Mouse (Mus musculus): Measurements from ENCODE around the gene Pitpnm1.
"Not testable (repeated sequence)": the region's sequence is repeated elsewhere in the genome, so short reads cannot be mapped to it uniquely, and the experiment has no call there.

Pitpnm1 gene

DNA sequence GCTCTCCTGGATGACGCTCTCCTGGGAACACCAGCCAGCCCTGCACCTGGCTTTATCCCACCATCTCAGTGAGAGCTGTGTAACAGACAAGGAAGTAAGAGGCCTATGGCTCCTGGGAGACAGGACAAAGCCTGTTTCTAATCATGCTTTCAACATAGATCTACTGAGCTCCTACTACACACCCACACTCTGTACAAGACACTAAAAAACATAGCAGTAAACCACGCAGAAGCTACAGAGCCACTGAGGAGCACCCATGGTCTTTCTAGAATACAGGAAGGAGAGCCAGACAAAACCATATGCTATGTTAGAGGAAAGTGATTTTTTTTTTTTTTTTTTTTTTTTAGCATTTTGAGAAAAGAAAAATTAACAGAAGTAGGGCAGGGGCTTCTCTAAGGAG is 18.6 kb downstream of the Pitpnm1 start:
- no peak for DNase-seq (ENCODE audit: low spot score)

DNA sequence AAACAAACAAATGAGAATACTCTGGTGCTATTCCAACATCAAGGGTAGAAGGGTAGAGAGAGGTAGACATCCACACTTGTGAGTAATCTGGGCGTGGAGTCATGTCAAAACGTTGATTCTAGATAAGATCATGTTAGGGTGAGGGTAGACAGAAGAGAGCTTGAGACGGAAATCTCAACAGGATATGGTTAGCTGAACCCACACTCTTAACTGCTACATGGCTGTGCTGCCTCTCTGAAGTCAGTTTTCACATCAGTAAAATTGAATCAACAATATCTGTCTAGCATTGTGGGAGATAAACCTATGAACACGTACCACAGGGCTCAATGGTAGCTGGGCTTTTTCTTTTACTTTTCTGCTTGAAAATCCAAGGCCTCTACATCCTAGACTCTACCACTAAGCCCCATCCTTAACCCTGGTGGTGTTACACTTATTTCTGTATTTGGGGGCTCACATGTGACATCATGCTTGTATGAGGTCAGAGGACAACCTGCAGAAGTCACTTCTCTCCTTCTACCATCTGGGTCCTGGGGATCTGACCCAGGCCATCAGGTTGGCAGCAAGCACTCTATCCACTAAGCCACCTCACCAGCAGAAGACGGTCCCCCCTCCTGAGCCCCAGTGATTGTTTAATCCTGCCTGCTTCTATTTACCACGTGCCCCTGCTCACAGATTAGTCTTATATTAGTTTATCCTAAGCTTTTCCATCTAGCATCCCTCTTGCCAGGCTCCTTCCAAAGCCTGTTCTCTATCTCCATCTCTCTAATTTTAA is 20.1 kb downstream of the Pitpnm1 start:
- no peak for DNase-seq (ENCODE audit: low spot score)

DNA sequence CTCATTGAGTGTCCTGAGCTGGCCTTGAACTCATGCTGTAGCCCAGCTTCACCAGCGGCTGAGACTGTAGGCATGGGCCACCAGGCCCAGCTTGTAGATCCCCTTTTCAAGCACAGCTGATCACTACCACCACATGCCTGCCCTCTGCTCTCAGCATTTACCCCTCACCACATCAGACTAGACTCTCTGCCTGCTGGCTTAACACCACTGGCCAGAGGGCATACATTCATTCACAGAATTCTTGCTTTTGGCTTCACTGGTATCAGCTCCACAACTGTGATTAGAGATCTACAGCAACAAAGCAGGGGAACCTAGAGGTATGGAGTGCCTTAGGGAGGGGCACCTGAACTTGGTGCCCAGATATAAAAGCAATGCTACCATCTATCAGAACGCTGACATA is 20.7 kb downstream of the Pitpnm1 start:
- DNase-seq (ENCODE audit: low spot score) = no peak

DNA sequence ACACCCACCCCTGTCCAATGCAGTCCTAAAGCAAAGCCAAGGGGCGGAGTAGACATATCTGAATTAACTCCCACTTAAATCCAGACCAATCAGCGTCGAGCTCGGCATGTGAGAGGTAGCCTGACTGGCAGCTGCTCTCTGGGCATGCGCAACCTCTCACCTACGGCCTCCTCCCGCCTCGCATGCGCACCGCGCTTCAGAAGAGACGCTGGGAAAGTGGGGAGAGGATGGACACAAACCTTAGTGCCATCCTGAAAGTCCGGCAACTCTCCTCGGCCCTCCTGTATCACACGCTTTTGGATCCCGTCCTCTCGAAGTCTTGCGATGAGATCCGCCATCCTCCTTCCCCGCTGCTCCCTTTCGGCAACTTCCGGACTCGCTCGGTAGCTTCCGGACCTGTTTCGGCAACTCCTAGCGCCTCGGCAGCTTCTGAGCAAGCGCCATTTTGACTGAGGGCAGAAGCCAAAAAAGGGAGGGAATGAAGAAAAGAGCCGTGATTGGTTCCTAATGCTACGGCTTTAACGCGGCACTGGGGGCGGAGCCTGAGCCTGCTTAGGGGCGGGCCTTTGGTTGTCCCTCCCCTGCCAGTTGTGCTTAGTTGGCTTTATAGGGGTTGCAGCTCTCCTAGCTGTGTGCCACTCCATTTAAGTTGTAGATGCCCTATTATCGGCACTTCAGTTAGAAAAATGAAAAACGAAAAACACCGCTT is 21.5 kb downstream of the Pitpnm1 start:
- DNase-seq (ENCODE audit: low spot score) = peak; percentile 95

DNA sequence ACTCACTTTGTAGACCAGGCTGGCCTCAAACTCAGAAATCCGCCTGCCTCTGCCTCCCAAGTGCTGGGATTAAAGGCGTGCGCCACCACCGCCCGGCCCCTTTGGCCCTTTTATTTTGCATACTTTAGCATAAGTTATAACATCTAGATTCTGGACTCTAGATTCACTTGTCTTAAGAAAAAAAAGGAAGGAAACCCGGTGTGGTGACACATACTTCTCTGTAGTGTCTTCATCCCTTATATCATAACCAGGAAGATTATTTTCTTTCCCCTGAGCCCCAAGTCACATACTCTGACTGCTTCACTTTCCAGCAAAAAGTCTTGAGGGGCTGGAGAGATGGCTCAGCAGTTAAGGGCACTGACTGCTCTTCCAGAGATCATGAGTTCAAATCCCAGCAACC is 22.1 kb downstream of the Pitpnm1 start:
- DNase-seq (ENCODE audit: low spot score) = not testable (repeated sequence)

DNA sequence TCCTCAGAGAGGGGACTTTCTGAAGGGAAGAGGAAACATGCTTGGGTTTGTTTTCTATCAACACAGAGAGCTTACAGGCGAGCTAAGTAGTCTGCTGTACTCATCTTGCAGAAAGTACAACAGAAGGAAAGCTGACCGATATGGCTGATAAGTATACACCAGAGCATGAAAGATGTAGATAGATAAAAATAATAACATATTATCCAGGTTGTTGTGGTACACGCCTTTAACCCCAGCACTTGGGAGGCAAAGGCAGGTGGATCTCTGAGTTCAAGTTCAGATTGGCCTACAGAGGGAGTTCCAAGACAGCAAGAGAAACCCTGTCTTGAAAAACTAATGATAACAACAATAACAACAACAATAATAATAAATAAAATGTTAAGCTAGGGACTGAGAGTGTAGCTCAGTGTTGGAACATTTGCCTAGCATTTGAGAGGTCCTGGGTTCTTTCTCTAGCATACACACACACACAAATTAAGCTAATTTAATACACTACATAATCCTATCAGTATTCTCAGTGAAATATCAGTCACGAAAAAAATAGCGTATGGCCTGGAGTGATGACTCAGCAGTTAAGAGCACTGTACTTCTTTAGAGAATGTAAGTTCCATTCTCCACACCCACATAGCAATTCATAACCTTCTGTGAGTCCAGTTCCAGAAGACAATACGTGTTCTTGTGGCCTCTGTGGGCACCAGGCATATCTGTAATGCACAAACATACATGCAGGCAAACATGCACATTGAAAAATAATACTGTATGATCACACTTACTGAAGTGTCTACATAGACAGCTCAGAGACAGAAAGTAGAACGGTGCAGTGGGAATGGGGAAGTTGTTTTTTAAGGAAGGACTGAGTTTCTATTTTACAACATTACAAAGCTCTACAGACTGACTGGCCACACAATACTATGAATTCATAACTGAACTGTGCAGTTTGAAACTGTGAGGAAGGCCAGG is 22.9 kb downstream of the Pitpnm1 start:
- DNase-seq (ENCODE audit: low spot score) = no peak

DNA sequence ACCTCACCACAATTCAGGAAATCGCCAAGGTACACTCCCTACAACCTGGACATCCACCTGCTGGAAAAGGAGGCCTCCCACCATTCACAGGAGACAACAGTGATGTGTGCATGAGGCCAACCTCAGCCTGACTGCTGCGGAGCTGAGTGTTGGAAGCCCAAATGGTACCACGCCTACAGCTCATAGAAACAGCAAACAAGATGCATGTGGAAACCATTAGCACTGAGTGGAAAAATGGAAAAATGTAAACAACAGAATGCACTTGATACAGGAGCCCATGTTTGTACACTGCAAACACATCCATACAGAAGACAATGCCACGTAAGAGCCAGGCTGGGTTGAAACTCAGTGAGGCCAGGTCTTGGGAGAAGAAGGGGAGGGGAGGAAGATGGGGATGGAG is 24.6 kb downstream of the Pitpnm1 start:
- no peak for DNase-seq (ENCODE audit: low spot score)

DNA sequence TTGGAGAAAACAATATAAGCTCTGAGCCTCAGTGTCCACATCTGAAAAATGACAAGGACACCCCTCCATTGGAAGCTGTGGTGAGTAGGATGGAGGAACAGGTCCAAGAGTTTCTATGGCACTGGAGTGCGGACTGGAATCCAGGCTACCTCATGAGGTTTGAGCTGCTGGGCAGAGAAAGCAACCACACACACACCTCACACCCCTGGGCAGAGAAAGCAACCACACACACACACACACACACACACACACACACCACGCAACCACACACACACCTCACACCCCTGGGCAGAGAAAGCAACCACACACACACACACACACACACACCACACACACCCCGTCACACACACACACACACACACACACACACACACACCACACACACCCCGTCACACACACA is 25.5 kb downstream of the Pitpnm1 start:
- not testable (repeated sequence) for DNase-seq (ENCODE audit: low spot score)

DNA sequence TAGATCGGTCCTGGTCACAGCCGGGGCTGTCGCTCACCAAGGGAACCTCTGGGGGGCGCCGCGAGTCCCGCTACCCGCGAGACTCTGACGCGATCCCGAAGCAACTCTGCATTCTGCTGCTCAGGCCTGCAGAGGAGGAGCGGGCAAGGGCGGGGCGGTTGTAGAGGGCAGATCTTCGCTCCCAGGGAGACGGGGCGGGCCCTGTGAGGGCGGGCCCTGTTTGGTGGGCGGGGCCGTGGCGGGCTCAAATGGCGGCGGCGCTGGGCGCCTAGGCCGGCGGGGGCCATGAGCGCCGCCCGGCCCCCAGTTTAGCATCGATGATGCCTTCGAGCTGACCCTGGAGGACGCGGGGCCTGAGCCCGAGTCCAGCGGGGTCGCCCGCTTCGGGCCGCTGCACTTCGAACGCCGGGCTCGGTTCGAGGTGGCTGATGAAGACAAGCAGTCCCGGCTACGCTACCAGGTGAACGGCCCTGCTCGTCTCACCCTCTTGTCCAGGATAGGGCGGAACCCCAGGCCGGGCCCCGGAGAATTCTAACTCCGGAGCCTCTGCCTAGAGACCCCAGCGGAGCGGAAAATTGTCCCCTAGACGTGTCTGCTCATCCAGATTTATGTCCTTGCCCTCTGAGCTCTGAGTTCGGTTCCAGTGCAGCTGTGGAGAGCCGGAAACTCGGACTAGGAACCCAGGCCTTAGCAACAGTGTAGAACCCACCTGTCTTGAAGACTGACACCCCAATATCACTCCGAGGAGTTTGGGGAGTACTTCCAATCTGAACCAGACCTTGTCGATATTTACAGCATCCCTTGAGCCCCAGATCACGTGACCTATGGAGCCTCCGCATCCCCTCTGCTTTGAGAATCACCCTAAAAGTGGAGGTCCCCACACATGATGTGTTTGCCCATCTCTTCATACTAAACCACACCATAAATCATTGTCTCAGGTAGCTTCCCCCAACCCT is 26.2 kb downstream of the Pitpnm1 start, which contains the start of gene Aip:
Gene Aip (minus strand): TSS at position 118 of the 956 bp plus-strand sequence.
- DNase-seq (ENCODE audit: low spot score) = peak; percentile 87

DNA sequence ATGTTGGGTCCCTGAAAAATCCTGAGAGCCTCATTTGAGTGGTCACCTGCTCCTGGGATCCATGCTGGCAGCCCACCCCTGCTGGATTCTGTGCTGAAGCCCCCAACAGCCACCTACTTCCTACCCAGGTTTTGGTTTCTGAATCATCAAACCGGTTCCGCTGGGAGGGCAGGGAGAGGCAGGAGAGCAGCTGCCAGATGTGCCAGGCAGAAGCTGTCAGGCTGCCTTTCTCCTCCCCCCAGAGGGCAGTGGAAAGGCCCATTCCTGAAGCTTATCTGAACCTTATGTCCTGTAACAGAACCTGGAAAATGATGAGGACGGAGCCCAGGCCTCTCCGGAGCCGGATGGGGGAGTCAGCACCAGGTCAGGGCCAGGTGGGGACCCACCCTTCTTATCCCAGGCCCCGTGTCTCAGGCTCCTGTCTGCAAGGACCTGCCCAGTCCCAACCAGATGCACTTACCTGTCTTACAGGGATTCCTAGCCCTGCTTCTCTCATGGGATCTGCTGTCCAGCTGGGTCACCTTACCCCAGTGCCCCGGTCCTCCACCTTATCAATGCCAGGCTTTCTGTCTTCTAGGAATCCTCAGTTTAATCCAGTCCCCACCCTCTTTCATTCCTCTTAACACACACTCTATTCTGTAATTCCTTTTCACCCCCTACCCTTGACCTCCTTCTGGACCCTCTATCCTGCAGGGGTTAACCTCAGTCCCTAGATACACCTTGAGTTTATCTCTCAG is 27.1 kb downstream of the Pitpnm1 start:
- no peak for DNase-seq (ENCODE audit: low spot score)

DNA sequence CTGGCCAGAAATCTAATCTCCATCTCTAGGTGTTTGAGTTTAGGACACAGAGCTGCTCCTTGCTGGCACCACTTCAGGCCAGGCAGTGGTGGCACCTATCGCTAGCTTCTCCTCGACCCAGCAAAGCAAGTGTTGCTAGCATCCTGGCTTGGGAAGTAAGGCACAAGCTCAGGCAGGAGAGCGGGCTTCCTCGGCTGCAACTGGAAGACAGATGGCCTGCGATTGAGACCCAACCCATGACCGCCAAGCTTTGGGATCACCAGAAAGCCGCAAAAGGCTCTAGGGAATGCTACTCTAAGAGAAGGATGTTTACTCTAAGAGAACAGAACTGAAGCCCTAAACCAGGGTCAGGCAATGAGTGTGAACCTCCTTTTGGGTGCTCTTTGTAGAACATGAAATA is 29.7 kb downstream of the Pitpnm1 start:
- no peak for DNase-seq (ENCODE audit: low spot score)

DNA sequence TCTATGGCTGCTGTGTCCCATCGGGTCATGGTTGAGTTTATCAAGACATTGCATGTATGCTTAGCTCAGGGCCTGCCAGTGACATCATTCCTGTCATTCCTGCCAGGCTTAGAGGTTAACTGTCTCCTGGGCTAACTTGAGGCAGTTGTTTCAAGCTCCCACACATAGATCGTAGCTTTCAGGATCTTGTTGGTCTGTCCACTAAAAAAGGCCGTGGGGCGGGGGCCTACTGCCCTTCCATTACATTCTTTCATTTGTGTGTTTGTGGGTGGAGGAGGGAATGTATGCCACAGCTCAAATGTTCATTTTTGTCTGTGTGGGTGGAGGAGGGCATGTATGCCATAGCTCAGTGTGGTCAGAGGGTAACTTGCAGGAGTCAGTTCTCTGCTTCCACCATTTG is 30.3 kb downstream of the Pitpnm1 start:
- DNase-seq (ENCODE audit: low spot score) = no peak

DNA sequence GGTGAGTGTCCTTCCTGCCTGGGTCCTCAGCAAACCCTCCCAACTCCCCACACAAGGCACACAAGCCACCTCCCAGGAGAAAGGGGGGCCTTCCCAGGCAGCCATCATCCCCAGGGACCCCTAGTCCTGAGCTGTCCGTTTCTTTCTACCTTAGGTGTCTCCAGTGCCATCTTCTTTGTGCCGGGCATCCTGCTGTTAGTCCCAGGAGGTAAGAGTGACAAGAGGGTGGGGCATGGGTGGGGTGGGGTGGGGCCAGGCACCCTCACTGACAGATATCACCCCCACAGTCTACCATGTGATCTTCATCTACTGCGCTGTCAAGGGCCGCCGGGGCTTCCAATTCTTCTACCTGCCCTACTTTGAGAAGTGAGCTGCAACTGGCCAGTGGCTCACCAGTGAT is 31.3 kb downstream of the Pitpnm1 start:
- DNase-seq (ENCODE audit: low spot score) = no peak

DNA sequence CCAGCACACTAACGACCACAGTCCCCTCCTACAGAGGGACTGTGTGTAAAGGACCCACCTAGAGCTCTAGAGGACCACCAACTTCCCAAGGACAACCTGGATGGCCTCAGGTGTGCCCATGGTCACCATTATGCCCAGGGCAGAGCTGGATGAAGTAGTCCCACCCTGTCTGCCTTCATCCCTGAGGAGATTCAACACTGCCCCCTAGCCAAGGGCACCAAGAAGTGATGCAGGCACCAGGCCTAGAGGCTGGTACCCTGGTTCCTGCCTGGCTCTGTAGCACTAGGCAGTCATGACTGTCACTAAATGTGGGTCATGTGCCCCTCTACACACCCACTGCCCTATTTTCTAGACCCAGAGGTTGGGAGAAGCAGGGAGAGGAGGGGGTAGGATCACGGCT is 32.0 kb downstream of the Pitpnm1 start:
- DNase-seq (ENCODE audit: low spot score) = no peak

DNA sequence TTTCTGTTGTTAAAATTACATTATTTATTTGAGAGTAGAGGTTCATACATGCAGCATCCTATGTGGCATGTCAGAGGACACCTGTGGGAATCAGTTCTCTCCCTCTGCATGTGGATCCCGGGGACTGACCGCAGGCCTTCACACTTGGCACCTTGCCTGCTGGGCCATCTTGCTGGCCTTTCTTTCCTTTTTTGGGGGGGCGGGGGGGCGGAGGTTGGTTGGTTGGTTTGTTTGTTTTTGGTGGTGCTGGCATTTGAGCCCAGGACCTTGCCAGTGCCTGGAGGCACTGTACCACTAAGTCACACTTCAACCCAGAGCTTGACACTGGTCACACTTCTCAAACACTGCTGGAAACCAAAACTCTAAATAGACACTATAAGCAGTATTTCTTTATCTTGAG is 34.6 kb downstream of the Pitpnm1 start:
- DNase-seq (ENCODE audit: low spot score) = no peak

DNA sequence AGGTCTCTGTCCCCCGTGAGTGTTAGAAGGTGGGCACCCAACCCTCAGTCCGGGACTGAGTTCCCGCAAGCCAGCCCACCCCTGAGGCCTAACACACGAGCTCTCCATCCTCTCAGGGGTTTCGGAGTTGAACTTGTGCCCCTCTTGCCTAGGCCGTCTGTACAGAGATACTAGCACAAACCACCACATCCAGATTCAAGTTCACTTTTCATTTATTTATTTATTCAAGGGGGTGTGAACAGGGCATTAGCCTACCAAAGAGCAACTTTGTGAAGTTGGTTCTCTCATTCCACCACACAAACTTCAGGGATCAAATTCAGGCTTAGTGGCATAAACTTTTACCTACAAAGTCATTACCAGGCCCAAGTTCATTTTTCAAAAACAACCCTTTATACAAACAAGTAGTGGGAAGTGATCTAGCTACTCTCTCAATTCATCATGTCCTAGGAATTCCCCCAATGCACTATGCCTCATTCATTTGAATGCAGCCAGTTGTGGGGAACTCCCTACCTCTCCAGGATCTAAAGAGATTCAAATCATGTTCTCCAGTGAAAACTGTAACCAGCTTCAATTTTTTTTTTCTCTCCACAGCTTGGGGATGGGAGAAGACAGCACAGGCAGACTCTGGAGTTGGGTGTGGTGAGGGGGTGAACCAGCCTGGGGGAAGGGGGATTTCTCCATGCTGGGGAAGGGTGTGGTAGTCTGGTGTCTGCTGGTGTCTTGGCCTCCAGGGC is 35.6 kb downstream of the Pitpnm1 start:
- DNase-seq (ENCODE audit: low spot score) = not testable (repeated sequence)

DNA sequence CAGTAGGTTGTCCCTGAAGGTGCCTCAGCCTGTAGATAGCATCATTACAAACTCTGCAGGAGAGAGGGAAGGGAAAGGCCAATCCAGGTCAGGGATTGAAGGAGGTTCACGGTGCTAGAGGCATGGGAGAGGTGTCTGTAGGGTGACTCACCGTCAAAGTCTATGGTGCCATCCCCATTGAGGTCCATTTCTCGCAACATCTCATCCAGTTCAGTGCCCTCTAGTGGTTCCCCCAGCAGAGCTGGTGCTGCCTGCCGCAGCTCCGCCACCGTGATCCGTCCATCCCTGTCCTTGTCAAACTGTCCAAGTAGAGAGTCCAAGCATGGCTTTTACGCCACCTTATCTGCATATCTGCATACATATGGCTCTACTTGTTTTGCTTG is 36.2 kb downstream of the Pitpnm1 start:
- not testable (repeated sequence) for DNase-seq (ENCODE audit: low spot score)

DNA sequence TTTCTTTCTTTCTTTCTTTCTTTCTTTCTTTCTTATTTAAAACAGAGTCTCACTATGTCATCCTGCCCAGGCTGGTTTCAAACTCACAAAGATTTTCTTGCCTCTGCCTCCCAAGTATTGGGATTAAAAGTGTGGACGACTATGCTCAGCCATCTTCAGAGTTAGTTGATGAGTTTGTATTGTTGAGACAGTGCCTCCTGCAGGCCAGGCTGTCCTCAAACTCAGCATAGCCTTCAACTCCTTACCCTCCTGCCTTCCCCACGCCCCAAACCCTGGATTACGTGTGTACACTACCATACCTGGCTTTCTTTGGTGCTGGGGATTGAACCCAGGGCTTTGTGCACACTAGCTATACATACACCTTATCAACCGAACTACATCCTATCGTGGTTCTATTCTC is 36.7 kb downstream of the Pitpnm1 start:
- DNase-seq (ENCODE audit: low spot score) = no peak

DNA sequence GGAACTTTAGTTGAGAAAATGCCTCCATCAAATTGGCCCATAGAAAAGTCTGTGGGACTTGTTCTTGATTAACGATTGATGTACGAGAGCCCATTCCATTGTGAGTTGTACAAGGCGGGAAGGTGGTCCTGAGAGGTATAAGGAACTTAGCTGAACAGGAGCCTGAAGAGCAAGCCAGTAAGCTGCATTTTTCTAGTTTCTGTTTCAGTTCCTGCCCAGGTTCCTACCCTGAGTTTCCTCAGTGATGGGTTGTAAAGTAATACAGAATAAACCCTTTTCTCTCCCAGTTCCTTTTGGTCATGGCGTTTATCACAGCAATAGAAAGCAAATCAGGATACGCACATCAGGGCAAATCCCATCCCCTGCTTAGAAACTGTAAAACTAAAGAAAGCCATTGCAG is 38.1 kb downstream of the Pitpnm1 start:
- DNase-seq (ENCODE audit: low spot score) = no peak

DNA sequence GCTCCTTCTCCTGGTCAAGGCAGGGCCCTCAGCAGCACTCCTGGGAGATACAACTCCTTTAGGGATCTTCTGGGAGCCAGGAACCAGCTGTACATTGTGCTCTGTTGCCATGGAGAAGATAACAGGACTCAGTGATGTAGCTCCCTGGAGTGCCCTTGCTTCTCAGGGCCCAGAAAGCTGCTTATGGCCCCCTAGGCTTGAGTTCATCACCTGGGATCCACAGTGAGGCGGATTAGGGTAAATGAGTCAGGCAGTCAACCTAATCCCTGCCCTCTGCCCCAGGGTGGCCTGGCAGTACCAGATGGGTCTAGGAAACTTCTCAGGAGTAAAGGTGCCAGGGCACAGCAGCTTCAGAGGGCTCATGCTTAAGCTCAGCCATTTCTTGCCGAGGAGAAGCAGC is 39.6 kb downstream of the Pitpnm1 start, which contains the start of gene Gpr152:
Gene Gpr152 (plus strand): TSS at position 342 of the 400 bp plus-strand sequence.
- DNase-seq (ENCODE audit: low spot score) = no peak
